Mouse (Mus musculus): Measurements from ENCODE around the gene Arhgap23. TPM values are rescaled to one million over a fixed set of nuclear protein-coding genes. Genes with fewer than 3 reads are reported as not detected.

Arhgap23 gene
- polyA plus RNA-seq, 1 experiment from 2014 or later: 5.0 TPM

DNA sequence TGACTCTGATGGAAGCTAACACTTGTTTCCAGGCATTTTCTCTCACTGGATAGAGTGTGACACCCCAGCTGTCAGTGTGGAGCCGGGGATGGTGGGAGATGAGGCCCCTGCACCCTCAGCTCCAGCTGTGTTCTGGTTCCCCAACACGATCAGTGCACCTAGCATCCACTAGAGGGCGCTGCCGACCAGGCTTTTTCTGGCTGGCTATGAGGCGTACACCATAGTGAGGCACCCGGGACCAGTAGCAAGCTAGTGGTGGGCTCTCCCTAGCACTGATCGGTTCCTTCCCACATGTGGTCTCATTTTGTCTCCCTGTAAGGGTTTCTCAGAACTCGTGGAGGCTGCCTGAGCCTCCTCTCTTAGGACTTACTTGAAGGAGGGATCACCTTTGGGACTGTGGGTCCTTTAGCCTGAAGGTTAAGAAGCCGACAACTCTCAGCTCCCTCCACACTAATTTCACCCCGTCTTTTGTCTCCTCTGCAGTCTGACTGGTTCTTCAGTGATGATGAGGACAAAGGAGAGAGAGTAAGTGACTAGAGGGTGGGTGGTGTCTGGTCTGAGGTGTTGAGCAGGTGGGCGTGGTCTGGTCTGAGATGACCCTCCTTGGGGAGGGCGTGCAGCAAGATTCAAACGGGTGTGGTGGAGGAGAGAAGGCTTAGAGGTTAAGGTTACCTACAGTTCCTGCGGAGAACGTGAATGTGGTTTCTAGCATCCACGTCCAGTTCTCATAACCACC, 74.4 kb downstream of the Arhgap23 start:
- no peak overlapping the region for H3K9ac ChIP-seq (ENCODE audit: low read length)
- 35% methylated on average over 16 of the region's 16 CpGs for WGBS
- no peak overlapping the region for H3K27ac ChIP-seq (ENCODE audit: low read depth)
- no peak overlapping the region for H3K4me3 ChIP-seq (ENCODE audit: low read depth, low read length)
- H3K4me2 ChIP-seq (ENCODE audit: low read length): no peak overlapping the region
- DNase-seq (ENCODE audit: low spot score): peak; percentile 94
- no peaks in the 10 kb centered on the region for H3K4me1 ChIP-seq (replicated peaks; ENCODE audit: control insufficient read depth, insufficient read depth, low read length)
- H3K27me3 ChIP-seq (replicated peaks; ENCODE audit: control insufficient read depth, insufficient read depth, low read length): no peaks in the 10 kb centered on the region
- no peaks in the 10 kb centered on the region for H3K9me3 ChIP-seq (ENCODE audit: control insufficient read depth, low read length)
- peaks cover 74% of the 10 kb centered on the region for H3K36me3 ChIP-seq (ENCODE audit: control insufficient read depth, insufficient read depth, low read length)
- peak; percentile 77 for ATAC-seq (replicated peaks; ENCODE audit: low FRiP score, low TSS enrichment, low read depth)

DNA sequence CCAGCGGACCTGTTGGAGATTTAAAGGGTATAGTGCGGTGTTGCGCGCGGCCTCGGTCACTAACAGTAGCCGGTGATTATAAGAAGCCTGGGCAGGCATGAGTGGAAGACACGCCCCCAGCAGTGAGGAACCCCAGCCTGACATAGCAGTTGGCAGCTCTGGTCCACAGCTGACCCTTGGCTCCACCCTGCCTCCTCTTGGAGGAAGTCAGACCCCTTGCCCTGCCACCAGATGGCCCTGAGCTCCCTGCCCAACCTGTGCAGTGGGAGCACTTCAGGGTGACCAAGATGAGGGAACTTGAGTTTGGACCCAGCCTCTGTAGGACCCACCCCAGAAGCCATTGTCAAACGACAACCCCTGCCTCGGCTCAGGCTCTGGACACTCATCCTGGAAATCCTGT, 76.3 kb downstream of the Arhgap23 start:
- H3K36me3 ChIP-seq (ENCODE audit: control insufficient read depth, insufficient read depth, low read length): peaks cover 66% of the 10 kb centered on the region
- DNase-seq (ENCODE audit: low spot score): no peak
- 74% methylated on average over 10 of the region's 10 CpGs for WGBS
- ATAC-seq (replicated peaks; ENCODE audit: low FRiP score, low TSS enrichment, low read depth): no peak
- H3K9ac ChIP-seq (ENCODE audit: low read length): no peak overlapping the region
- H3K4me3 ChIP-seq (ENCODE audit: low read depth, low read length): no peak overlapping the region
- H3K27me3 ChIP-seq (replicated peaks; ENCODE audit: control insufficient read depth, insufficient read depth, low read length): no peaks in the 10 kb centered on the region
- no peaks in the 10 kb centered on the region for H3K4me1 ChIP-seq (replicated peaks; ENCODE audit: control insufficient read depth, insufficient read depth, low read length)
- H3K9me3 ChIP-seq (ENCODE audit: control insufficient read depth, low read length): no peaks in the 10 kb centered on the region
- no peak overlapping the region for H3K4me2 ChIP-seq (ENCODE audit: low read length)
- H3K27ac ChIP-seq (ENCODE audit: low read depth): no peak overlapping the region

DNA sequence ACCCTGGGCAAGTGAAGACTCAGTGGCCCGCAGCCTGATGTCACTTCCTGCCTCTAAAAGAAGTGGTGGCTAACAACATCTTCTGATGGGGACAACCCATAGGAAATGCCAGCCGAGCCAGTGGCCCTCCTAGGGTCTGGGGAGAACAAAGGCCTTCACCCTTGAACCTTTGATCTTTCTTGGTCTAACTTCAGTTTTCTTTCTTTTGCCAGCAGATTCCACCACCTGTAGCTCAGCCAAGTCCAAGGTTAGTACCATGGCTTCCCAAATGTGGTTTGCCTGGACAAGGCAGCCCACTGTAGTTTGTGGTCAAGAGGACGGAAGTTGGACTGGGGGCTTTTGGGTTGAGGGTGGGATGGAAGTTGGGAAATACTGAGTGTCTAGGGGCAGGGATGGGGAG, 77.5 kb downstream of the Arhgap23 start:
- H3K4me2 ChIP-seq (ENCODE audit: low read length): no peak overlapping the region
- no peak for DNase-seq (ENCODE audit: low spot score)
- H3K27ac ChIP-seq (ENCODE audit: low read depth): no peak overlapping the region
- peaks cover 66% of the 10 kb centered on the region for H3K36me3 ChIP-seq (ENCODE audit: control insufficient read depth, insufficient read depth, low read length)
- ATAC-seq (replicated peaks; ENCODE audit: low FRiP score, low TSS enrichment, low read depth): no peak
- no peak overlapping the region for H3K4me3 ChIP-seq (ENCODE audit: low read depth, low read length)
- 85% methylated on average over 3 of the region's 3 CpGs for WGBS
- H3K4me1 ChIP-seq (replicated peaks; ENCODE audit: control insufficient read depth, insufficient read depth, low read length): no peaks in the 10 kb centered on the region
- H3K9me3 ChIP-seq (ENCODE audit: control insufficient read depth, low read length): no peaks in the 10 kb centered on the region
- H3K27me3 ChIP-seq (replicated peaks; ENCODE audit: control insufficient read depth, insufficient read depth, low read length): peaks cover 7% of the 10 kb centered on the region; the same call in 1 of the 2 replicates
- H3K9ac ChIP-seq (ENCODE audit: low read length): no peak overlapping the region

DNA sequence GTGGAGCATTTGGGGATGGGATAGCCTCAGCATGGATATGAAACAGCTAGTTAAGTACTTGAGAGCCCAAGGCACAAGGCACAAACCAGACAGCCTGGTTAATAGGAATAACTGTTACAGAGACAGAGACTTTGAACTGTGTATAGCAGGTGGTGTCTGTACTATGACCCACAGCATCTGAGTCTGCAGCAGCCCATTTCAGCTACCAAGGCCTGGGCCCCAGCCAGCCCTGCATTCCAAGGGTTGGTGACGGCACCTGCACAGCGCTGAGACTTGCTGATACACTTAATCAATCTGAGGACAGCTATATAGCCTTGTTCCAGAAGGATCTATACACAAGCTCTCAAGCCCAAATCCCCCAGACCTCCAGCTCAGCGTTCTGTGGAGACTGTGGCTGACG, 82.2 kb downstream of the Arhgap23 start:
- ATAC-seq (replicated peaks; ENCODE audit: low FRiP score, low TSS enrichment, low read depth) (no peak), DNase-seq (ENCODE audit: low spot score) (no peak)
- Histone ChIP-seq H3K36me3 (ENCODE audit: control insufficient read depth, insufficient read depth, low read length) (peaks cover 38% of the 10 kb centered on the region), H3K4me3 (ENCODE audit: low read depth, low read length) (no peak overlapping the region), H3K9ac (ENCODE audit: low read length) (no peak overlapping the region), H3K9me3 (ENCODE audit: control insufficient read depth, low read length) (no peaks in the 10 kb centered on the region), H3K27me3 (replicated peaks; ENCODE audit: control insufficient read depth, insufficient read depth, low read length) (peaks cover 46% of the 10 kb centered on the region), H3K4me2 (ENCODE audit: low read length) (no peak overlapping the region), H3K4me1 (replicated peaks; ENCODE audit: control insufficient read depth, insufficient read depth, low read length) (no peaks in the 10 kb centered on the region), H3K27ac (ENCODE audit: low read depth) (no peak overlapping the region)
- WGBS: 69% methylated on average over 4 of the region's 4 CpGs

DNA sequence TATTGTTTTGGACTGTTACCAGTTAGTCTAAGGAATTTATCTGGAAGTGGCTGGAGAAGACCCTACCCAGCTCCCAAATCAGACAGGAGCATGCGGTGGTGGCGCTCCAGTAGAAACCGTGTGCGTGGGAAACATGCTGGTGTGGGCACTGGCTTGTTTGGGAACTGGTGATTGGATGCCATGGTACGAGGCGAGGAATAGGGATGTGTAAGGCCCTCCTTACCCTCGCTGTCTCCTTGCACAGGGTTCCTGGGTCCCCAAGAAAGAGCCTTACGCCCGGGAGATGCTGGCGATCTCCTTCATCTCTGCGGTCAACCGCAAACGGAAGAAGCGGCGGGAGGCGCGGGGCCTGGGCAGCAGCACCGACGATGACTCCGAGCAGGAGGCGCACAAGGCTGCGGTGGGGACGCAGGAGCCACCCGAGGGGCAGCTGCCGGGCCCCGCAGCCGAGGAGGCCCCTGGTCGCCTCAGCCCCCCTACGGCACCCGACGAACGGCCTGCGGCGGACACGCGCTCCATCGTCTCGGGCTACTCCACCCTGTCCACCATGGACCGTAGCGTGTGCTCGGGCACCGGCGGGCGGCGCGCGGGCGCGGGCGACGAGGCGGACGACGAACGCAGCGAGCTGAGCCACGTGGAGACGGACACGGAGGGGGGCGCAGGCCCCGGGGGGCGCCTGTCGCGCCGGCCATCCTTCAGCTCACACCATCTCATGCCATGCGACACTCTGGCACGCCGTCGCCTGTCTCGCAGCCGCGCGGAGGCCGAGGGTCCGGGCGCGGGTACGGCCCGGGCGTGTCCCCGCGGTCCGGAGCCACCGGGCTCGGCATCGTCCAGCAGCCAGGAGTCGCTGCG, 84.8 kb downstream of the Arhgap23 start, which contains the start of gene 4933428G20Rik:
4933428G20Rik (minus strand) TSS at position 476 of the 855 bp plus-strand sequence.
- no peak for DNase-seq (ENCODE audit: low spot score)
- Histone ChIP-seq H3K9ac (ENCODE audit: low read length) (no peak within 1 kb of the TSS), H3K4me1 (replicated peaks; ENCODE audit: control insufficient read depth, insufficient read depth, low read length) (no peaks in the 10 kb centered on the region), H3K9me3 (ENCODE audit: control insufficient read depth, low read length) (no peaks in the 10 kb centered on the region), H3K4me2 (ENCODE audit: low read length) (peak within 1 kb of the TSS; percentile 45), H3K27me3 (replicated peaks; ENCODE audit: control insufficient read depth, insufficient read depth, low read length) (peaks cover 46% of the 10 kb centered on the region), H3K4me3 (ENCODE audit: low read depth, low read length) (peak within 1 kb of the TSS; percentile 20), H3K27ac (ENCODE audit: low read depth) (no peak within 1 kb of the TSS), H3K36me3 (ENCODE audit: control insufficient read depth, insufficient read depth, low read length) (peaks cover 14% of the 10 kb centered on the region)
- 21% methylated on average over 70 of the region's 88 CpGs for WGBS
- ATAC-seq (replicated peaks; ENCODE audit: low FRiP score, low TSS enrichment, low read depth): peak; percentile 16; the same call in 1 of the 2 replicates

DNA sequence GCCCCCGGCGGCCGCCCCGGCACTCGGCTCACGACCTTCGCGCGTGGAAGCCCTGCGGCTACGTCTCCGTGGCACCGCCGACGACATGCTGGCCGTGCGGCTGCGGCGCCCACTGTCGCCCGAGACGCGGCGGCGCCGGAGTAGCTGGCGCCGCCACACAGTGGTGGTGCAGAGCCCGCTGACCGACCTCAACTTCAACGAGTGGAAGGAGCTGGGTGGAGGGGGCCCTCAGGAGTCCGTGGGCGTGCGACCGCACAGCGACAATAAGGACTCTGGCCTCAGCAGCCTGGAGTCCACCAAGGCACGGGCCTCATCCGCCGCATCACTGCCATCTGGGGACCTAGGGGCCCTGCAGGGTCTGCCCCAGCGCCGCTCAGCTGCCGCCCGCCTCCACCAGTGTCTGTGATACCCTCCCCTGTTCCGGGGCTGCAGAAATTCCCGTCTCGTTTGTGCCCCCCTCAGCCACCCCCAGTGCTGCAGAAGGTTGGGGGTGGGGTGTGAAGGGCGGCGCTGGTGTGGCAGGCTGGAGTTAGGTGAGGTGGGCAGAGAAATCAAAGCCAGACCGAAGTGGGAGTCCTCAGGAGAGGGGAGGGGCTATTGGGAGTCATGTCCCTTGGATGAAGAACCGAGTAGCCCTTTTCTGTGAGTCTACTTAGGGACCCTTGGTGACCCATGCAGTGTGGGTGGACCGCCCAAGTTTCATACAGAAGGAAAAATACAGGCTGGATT, 85.6 kb downstream of the Arhgap23 start:
- H3K9me3 ChIP-seq (ENCODE audit: control insufficient read depth, low read length): no peaks in the 10 kb centered on the region
- peak overlapping the region; percentile 45 for H3K4me2 ChIP-seq (ENCODE audit: low read length)
- H3K27me3 ChIP-seq (replicated peaks; ENCODE audit: control insufficient read depth, insufficient read depth, low read length): peaks cover 46% of the 10 kb centered on the region
- H3K9ac ChIP-seq (ENCODE audit: low read length): no peak overlapping the region
- ATAC-seq (replicated peaks; ENCODE audit: low FRiP score, low TSS enrichment, low read depth) (peak; percentile 29; the same call in 1 of the 2 replicates), DNase-seq (ENCODE audit: low spot score) (no peak)
- H3K27ac ChIP-seq (ENCODE audit: low read depth): no peak overlapping the region
- H3K4me1 ChIP-seq (replicated peaks; ENCODE audit: control insufficient read depth, insufficient read depth, low read length): no peaks in the 10 kb centered on the region
- WGBS: 24% methylated on average over 51 of the region's 51 CpGs
- H3K36me3 ChIP-seq (ENCODE audit: control insufficient read depth, insufficient read depth, low read length): peaks cover 9% of the 10 kb centered on the region
- H3K4me3 ChIP-seq (ENCODE audit: low read depth, low read length): peak overlapping the region; percentile 20

DNA sequence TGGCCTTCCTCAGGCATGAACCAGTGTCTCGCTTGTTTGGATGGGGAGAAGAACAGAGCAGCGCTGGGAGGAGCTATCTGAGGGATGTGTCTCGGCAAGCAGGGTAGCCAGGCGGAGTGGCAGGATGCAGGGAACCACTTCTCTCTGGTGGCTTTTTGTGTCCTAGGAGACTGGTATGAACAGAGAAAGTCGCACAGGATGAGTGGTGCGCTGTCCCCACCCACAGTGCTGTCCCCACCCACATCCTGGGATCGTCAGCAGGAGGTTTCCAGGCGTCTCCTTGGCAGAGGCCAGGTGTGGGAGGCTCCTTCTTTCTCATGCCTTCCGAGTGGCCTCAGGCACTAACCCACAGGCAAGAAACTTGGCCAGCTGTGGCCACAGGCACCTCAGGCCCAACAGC, 87.0 kb downstream of the Arhgap23 start:
- no peak overlapping the region for H3K4me3 ChIP-seq (ENCODE audit: low read depth, low read length)
- H3K27ac ChIP-seq (ENCODE audit: low read depth): no peak overlapping the region
- H3K36me3 ChIP-seq (ENCODE audit: control insufficient read depth, insufficient read depth, low read length): peaks cover 4% of the 10 kb centered on the region
- H3K9ac ChIP-seq (ENCODE audit: low read length): no peak overlapping the region
- no peaks in the 10 kb centered on the region for H3K9me3 ChIP-seq (ENCODE audit: control insufficient read depth, low read length)
- DNase-seq (ENCODE audit: low spot score) (no peak), ATAC-seq (replicated peaks; ENCODE audit: low FRiP score, low TSS enrichment, low read depth) (no peak)
- no peak overlapping the region for H3K4me2 ChIP-seq (ENCODE audit: low read length)
- peaks cover 43% of the 10 kb centered on the region for H3K27me3 ChIP-seq (replicated peaks; ENCODE audit: control insufficient read depth, insufficient read depth, low read length)
- WGBS: 36% methylated on average over 9 of the region's 9 CpGs
- no peaks in the 10 kb centered on the region for H3K4me1 ChIP-seq (replicated peaks; ENCODE audit: control insufficient read depth, insufficient read depth, low read length)

DNA sequence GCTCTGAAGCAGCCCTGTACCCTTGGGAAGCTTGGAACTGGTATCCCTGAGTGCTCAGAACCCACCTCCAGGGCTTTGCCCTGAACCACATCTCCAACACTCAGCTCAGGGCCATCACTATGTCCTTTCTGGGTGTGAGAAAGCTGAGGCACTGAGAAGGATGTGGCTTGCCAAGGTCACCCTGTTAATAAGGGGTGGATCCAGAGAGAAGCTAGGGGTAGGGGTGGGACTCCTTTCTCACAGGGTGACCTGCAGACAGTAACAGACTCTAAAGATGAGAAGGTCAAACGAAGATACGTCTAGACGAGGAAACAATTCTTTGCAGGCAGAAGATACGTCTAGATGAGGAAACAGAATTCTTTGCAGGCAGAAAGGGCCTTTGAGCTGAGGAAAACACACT, 87.5 kb downstream of the Arhgap23 start:
- Histone ChIP-seq H3K27ac (ENCODE audit: low read depth) (no peak overlapping the region), H3K36me3 (ENCODE audit: control insufficient read depth, insufficient read depth, low read length) (no peaks in the 10 kb centered on the region; the same call in 1 of the 2 replicates), H3K4me3 (ENCODE audit: low read depth, low read length) (no peak overlapping the region), H3K4me1 (replicated peaks; ENCODE audit: control insufficient read depth, insufficient read depth, low read length) (no peaks in the 10 kb centered on the region), H3K4me2 (ENCODE audit: low read length) (no peak overlapping the region), H3K9me3 (ENCODE audit: control insufficient read depth, low read length) (no peaks in the 10 kb centered on the region), H3K27me3 (replicated peaks; ENCODE audit: control insufficient read depth, insufficient read depth, low read length) (peaks cover 38% of the 10 kb centered on the region), H3K9ac (ENCODE audit: low read length) (no peak overlapping the region)
- DNase-seq (ENCODE audit: low spot score) (no peak), ATAC-seq (replicated peaks; ENCODE audit: low FRiP score, low TSS enrichment, low read depth) (no peak)
- 79% methylated on average over 4 of the region's 4 CpGs for WGBS

Measured in intestine, embryonic 14.5 days (tissue).